Mouse (Mus musculus) stomach, embryonic 16.5 days (tissue): ENCODE data around the gene Olfr62. TPM values are rescaled to one million over a fixed set of nuclear protein-coding genes. Genes with fewer than 3 reads are reported as not detected.

Experiments used
- ATAC-seq: fragments of 200-750 bp; cut with Nextera tagmentation; 2 replicates; pipeline ENCODE4 v1.8.0; 2017; ENCODE audit warnings: moderate number of reproducible peaks, moderate TSS enrichment; ENCODE audit not compliant: insufficient read depth, low FRiP score
- H3K27ac ChIP-seq: fragments of 300-500 bp; sonication (generic); 2 replicates; pipeline ENCODE4 v1.5.1; 2014; ENCODE audit warnings: low read length
- H3K27me3 ChIP-seq: fragments of 300-500 bp; sonication (generic); 2 replicates; pipeline ENCODE4 v1.6.1; 2014; ENCODE audit warnings: low read length, control low read depth, mixed read lengths; ENCODE audit not compliant: control insufficient read depth, insufficient read depth
- H3K36me3 ChIP-seq: fragments of 300-500 bp; sonication (generic); 2 replicates; pipeline ENCODE4 v1.6.1; 2014; ENCODE audit warnings: low read length; ENCODE audit not compliant: control insufficient read depth, insufficient read depth
- H3K4me1 ChIP-seq: fragments of 300-500 bp; sonication (generic); 2 replicates; pipeline ENCODE4 v1.6.1; 2014; ENCODE audit warnings: low read length, control low read depth, mixed read lengths; ENCODE audit not compliant: control insufficient read depth, insufficient read depth
- H3K4me2 ChIP-seq: fragments of 300-500 bp; sonication (generic); 2 replicates; pipeline ENCODE4 v1.6.1; 2014; ENCODE audit warnings: low read depth, low read length, mixed read lengths
- H3K4me3 ChIP-seq: fragments of 300-500 bp; sonication (generic); replicated peaks from 2 replicates; pipeline ENCODE4 v1.5.1; 2014; ENCODE audit warnings: mild to moderate bottlenecking, low read length
- H3K9ac ChIP-seq: fragments of 300-500 bp; sonication (generic); 2 replicates; pipeline ENCODE4 v1.6.1; 2014; ENCODE audit warnings: low read length
- H3K9me3 ChIP-seq: fragments of 300-500 bp; sonication (generic); replicated peaks from 2 replicates; pipeline ENCODE4 v1.6.1; 2016; ENCODE audit warnings: low read length, control low read depth; ENCODE audit not compliant: control insufficient read depth
- WGBS: fragments of 180-500 bp; shearing (Covaris S2); extraction: QIAGEN DNeasy Blood & Tissue Kit; methylation state at CpG from one replicate; pipeline ENCODE4 v1.1.7; 2014; 5-methylcytosine and 5-hydroxymethylcytosine counted together
- polyA plus RNA-seq: library from polyadenylated mRNA; unstranded; fragments of >200 nt; fragmentation: Nextera tagmentation; extraction: Ambion mirVana; gene quantifications from 2 replicates; pipeline ENCODE4 v1.2.1, GENCODE M21; 2015

Olfr62 gene
- polyA plus RNA-seq, 1 experiment from 2014 or later = not detected

DNA sequence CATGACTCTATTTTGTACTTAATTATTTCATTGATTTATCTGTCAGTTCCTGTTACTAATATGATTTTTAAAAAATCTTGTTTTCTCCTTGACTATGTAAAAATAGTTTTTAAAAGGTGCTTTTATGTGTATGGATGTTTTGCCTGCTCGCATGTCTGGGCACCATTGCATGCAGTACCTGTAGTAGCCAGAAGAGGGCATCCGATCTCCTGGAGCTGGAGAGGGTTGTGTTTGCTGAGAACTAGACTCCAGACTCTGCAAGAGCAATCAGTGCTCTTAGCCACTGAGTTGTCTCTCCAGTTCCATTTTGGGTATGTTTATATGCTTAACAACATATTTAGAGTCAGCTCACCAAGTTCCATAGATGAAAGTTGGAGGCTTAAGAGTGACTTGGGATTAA, 13.5 kb upstream of the Olfr62 start:
- ATAC-seq = no peak
- no peaks in the 10 kb centered on the region for H3K27me3 ChIP-seq
- no peak overlapping the region for H3K4me2 ChIP-seq
- H3K9ac ChIP-seq = no peak overlapping the region
- H3K4me3 ChIP-seq = no peak overlapping the region
- H3K27ac ChIP-seq = no peak overlapping the region
- no peaks in the 10 kb centered on the region for H3K36me3 ChIP-seq
- no peaks in the 10 kb centered on the region for H3K9me3 ChIP-seq
- no peaks in the 10 kb centered on the region for H3K4me1 ChIP-seq
- 6% methylated on average over 2 of the region's 2 CpGs for WGBS

DNA sequence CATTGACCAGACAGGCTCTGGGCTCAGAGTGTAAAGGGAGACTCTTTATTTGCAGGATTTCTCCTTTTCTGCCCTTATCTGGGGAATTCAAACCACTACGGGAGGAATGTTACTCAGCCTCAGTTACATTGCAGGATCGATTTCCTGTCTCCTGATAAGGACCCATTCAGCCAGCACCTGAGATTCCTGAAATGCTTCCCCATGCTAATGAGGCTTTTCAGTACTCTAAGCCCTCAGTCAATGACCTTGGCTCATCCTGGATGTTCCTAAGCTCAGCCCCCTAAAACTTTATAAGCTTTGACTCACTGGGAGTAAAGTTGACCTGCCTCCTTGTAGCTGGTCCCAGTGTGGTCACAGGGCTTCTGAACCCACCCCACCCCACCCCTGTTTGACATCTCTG, 28.3 kb downstream of the Olfr62 start:
- ATAC-seq = no peak
- H3K9me3 ChIP-seq = no peaks in the 10 kb centered on the region
- H3K27ac ChIP-seq = no peak overlapping the region
- no peaks in the 10 kb centered on the region for H3K27me3 ChIP-seq
- no peak overlapping the region for H3K9ac ChIP-seq
- H3K4me2 ChIP-seq = no peak overlapping the region
- no peaks in the 10 kb centered on the region for H3K4me1 ChIP-seq
- H3K4me3 ChIP-seq = no peak overlapping the region
- WGBS = 33% methylated on average over 2 of the region's 2 CpGs
- no peaks in the 10 kb centered on the region for H3K36me3 ChIP-seq

- Histone ChIP-seq H3K4me3 (no peak within 1 kb of the TSS), H3K4me2 (no peak within 1 kb of the TSS), H3K27ac (no peak within 1 kb of the TSS), H3K9me3 (no peaks in the 10 kb centered on the region), H3K36me3 (no peaks in the 10 kb centered on the region), H3K27me3 (no peaks in the 10 kb centered on the region), H3K9ac (no peak within 1 kb of the TSS), H3K4me1 (no peaks in the 10 kb centered on the region)
- ATAC-seq = no peak
- WGBS = 43% methylated on average over 12 of the region's 12 CpGs
Measured at GRCm38 (mm10) chr4:118692412-118692973, 33.7 kb downstream of the Olfr62 start, which contains the start of gene Olfr1342. Olfr1342 (minus strand) TSS chr4:118692756.

- Histone ChIP-seq H3K9ac (no peak overlapping the region), H3K4me1 (no peaks in the 10 kb centered on the region), H3K27me3 (no peaks in the 10 kb centered on the region), H3K36me3 (no peaks in the 10 kb centered on the region), H3K27ac (no peak overlapping the region), H3K4me2 (no peak overlapping the region), H3K9me3 (no peaks in the 10 kb centered on the region), H3K4me3 (no peak overlapping the region)
- no peak for ATAC-seq
- WGBS = 35% methylated on average over 2 of the region's 2 CpGs
Measured at GRCm38 (mm10) chr4:118693812-118694211, 35.1 kb downstream of the Olfr62 start.

- Histone ChIP-seq H3K27me3 (no peaks in the 10 kb centered on the region), H3K9me3 (no peaks in the 10 kb centered on the region), H3K9ac (no peak within 1 kb of the TSS), H3K4me3 (no peak within 1 kb of the TSS), H3K27ac (no peak within 1 kb of the TSS), H3K4me2 (no peak within 1 kb of the TSS), H3K4me1 (no peaks in the 10 kb centered on the region), H3K36me3 (no peaks in the 10 kb centered on the region)
- no peak for ATAC-seq
- 72% methylated on average over 3 of the region's 3 CpGs for WGBS
Measured at GRCm38 (mm10) chr4:118703223-118703622, 44.5 kb downstream of the Olfr62 start, which contains the start of gene Olfr1341. Olfr1341 (plus strand) TSS chr4:118703523.

- ATAC-seq = no peak
- WGBS = 75% methylated on average over 5 of the region's 5 CpGs
- no peak overlapping the region for H3K9ac ChIP-seq
- H3K4me3 ChIP-seq = no peak overlapping the region
- H3K9me3 ChIP-seq = no peaks in the 10 kb centered on the region
- H3K27ac ChIP-seq = no peak overlapping the region
- H3K4me1 ChIP-seq = no peaks in the 10 kb centered on the region
- H3K4me2 ChIP-seq = no peak overlapping the region
- H3K36me3 ChIP-seq = no peaks in the 10 kb centered on the region
- no peaks in the 10 kb centered on the region for H3K27me3 ChIP-seq
Measured at GRCm38 (mm10) chr4:118708086-118708485, 49.3 kb downstream of the Olfr62 start.

DNA sequence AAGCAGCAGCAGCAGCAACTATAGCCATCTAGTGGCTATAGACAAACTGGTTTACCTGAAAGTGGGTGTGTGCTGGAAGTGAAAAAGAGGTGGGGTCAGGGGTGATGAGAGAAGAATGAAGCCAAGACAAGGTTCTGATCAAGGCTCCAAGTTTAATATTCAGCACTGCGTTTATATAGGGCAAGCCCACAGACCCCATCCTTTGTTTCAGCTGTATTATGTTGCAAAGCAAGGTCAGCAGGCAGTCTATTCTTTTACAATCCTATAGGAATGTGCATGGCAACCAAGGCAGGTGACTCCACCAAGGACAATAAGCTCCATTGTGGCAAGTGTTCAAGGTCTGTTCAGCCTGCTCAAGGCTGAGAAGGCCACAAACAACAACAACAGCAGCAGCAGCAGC, 52.9 kb downstream of the Olfr62 start:
- no peak for ATAC-seq
- Histone ChIP-seq H3K36me3 (no peaks in the 10 kb centered on the region), H3K4me3 (no peak overlapping the region), H3K9me3 (no peaks in the 10 kb centered on the region), H3K27ac (no peak overlapping the region), H3K4me1 (no peaks in the 10 kb centered on the region), H3K9ac (no peak overlapping the region), H3K4me2 (no peak overlapping the region), H3K27me3 (no peaks in the 10 kb centered on the region)
- 54% methylated on average over 1 of the region's 1 CpGs for WGBS

Other genes starting within 250 kb of the Olfr62 start
- 6.7 and 6.8 TPM in 2 replicates for gene Szt2, start 249.7 kb upstream of the Olfr62 start, polyA plus RNA-seq
- gene Med8, start 249.6 kb upstream of the Olfr62 start, polyA plus RNA-seq = 91.0 and 92.0 TPM in 2 replicates
- gene Elovl1, start 230.9 kb upstream of the Olfr62 start, polyA plus RNA-seq = 171 and 204 TPM in 2 replicates
- 192 TPM in 2 replicates for gene Cdc20, start 221.6 kb upstream of the Olfr62 start, polyA plus RNA-seq
- 0.48 and 0.50 TPM in 2 replicates for gene Mpl, start 201.4 kb upstream of the Olfr62 start, polyA plus RNA-seq
- 25.4 and 27.6 TPM in 2 replicates for gene Tie1, start 168.9 kb upstream of the Olfr62 start, polyA plus RNA-seq
- 31.8 and 36.6 TPM in 2 replicates for gene 2610528J11Rik, start 132.0 kb upstream of the Olfr62 start, polyA plus RNA-seq
- 16.7 and 24.0 TPM in 2 replicates for gene Tmem125, start 114.9 kb upstream of the Olfr62 start, polyA plus RNA-seq
- gene Cfap57, start 38.2 kb upstream of the Olfr62 start, polyA plus RNA-seq = 0.25 TPM in 2 replicates
- gene Ebna1bp2, start 38.2 kb upstream of the Olfr62 start, polyA plus RNA-seq = 117 and 120 TPM in 2 replicates
- not detected in 2 replicates for gene Olfr1342, start 33.8 kb downstream of the Olfr62 start, polyA plus RNA-seq
- not detected in 2 replicates for gene Olfr1341, start 44.6 kb downstream of the Olfr62 start, polyA plus RNA-seq
- gene Olfr1340, start 61.2 kb downstream of the Olfr62 start, polyA plus RNA-seq = not detected in 2 replicates
- gene Olfr1339, start 73.2 kb downstream of the Olfr62 start, polyA plus RNA-seq = not detected in 2 replicates
- gene Olfr1338, start 99.8 kb downstream of the Olfr62 start, polyA plus RNA-seq = not detected in 2 replicates
- gene Olfr1337, start 123.6 kb downstream of the Olfr62 start, polyA plus RNA-seq = not detected in 2 replicates
- not detected in 2 replicates for gene Olfr1335, start 151.0 kb downstream of the Olfr62 start, polyA plus RNA-seq
- gene Olfr1333, start 177.3 kb downstream of the Olfr62 start, polyA plus RNA-seq = not detected in 2 replicates
- not detected in 2 replicates for gene Olfr1331, start 205.7 kb downstream of the Olfr62 start, polyA plus RNA-seq
- gene Olfr1330, start 229.6 kb downstream of the Olfr62 start, polyA plus RNA-seq = not detected in 2 replicates